Mouse (Mus musculus): ENCODE measurements around the gene Dnajc15. TPM values are rescaled to one million over a fixed set of nuclear protein-coding genes. Genes with fewer than 3 reads are reported as not detected.

The Dnajc15 gene
- polyA plus RNA-seq, 1 experiment from 2014 or later: 131 TPM

GRCm38 (mm10) chr14:77811466-77811865 lies 63.5 kb downstream of the Dnajc15 start:
- H3K4me1 ChIP-seq (ENCODE audit: insufficient read depth, low read length): peaks cover 8% of the 10 kb centered on the region
- no peaks in the 10 kb centered on the region for H3K27me3 ChIP-seq (ENCODE audit: insufficient read depth, low read length)
- H3K4me2 ChIP-seq (replicated peaks; ENCODE audit: low read depth, low read length): no peak overlapping the region
- H3K4me3 ChIP-seq (ENCODE audit: low read length): no peak overlapping the region
- no peak overlapping the region for H3K27ac ChIP-seq (ENCODE audit: low read length)
- H3K9ac ChIP-seq (replicated peaks; ENCODE audit: low read length): no peak overlapping the region
- no peaks in the 10 kb centered on the region for H3K36me3 ChIP-seq (ENCODE audit: insufficient read depth, low read length)
- 91% methylated on average over 5 of the region's 5 CpGs for WGBS
- ATAC-seq (ENCODE audit: low FRiP score, low TSS enrichment): no peak
- no peaks in the 10 kb centered on the region for H3K9me3 ChIP-seq (ENCODE audit: low read length)

DNA sequence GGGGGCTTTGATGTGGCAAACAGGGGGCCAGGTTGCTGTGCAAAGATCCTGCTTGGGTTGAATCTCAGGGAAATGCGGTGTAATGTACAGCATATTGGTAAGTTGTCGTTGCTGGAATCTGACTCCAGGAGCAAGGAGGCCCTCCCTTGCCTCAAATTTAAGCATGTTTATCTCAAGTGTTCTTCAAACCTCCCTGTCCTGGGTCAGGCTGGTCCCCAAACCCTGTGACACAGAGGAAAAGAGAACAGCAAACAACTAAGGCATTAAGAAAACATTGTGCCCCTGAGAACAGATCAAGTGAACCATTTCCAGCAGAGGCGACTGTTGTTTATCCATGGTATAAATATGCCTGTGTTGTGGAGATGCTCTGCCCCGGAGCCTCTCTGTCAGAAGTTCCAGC lies 67.1 kb downstream of the Dnajc15 start:
- H3K36me3 ChIP-seq (ENCODE audit: insufficient read depth, low read length): no peaks in the 10 kb centered on the region
- H3K4me3 ChIP-seq (ENCODE audit: low read length): no peak overlapping the region
- no peak overlapping the region for H3K9ac ChIP-seq (replicated peaks; ENCODE audit: low read length)
- no peak overlapping the region for H3K4me2 ChIP-seq (replicated peaks; ENCODE audit: low read depth, low read length)
- no peaks in the 10 kb centered on the region for H3K4me1 ChIP-seq (ENCODE audit: insufficient read depth, low read length)
- ATAC-seq (ENCODE audit: low FRiP score, low TSS enrichment): no peak
- H3K27me3 ChIP-seq (ENCODE audit: insufficient read depth, low read length): no peaks in the 10 kb centered on the region
- H3K9me3 ChIP-seq (ENCODE audit: low read length): no peaks in the 10 kb centered on the region
- WGBS: 68% methylated on average over 4 of the region's 4 CpGs
- H3K27ac ChIP-seq (ENCODE audit: low read length): no peak overlapping the region

DNA sequence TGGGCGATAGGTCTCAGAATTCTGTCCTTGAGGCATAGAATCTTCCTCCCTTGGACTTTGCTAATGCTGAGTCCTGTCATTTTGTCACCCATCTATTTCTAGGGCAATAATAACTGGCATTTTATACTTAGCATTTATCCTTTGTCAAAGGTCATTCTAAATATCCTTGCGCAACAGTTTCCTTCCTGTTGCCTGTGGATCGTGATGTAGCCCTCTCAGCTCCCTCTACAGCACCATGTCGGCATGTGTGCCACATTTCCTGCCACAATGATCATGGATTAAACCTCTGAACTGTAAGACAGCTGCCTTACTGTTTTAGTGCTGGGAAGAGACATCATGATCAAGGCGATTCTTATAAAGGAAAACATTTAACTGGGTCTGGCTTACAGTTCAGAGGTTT lies 68.6 kb downstream of the Dnajc15 start:
- WGBS: 80% methylated on average over 5 of the region's 5 CpGs
- ATAC-seq (ENCODE audit: low FRiP score, low TSS enrichment): no peak

GRCm38 (mm10) chr14:77802268-77802630 lies 72.7 kb downstream of the Dnajc15 start:
- no peak for ATAC-seq (ENCODE audit: low FRiP score, low TSS enrichment)
- H3K9me3 ChIP-seq (ENCODE audit: low read length): no peaks in the 10 kb centered on the region
- H3K9ac ChIP-seq (replicated peaks; ENCODE audit: low read length): no peak overlapping the region
- no peaks in the 10 kb centered on the region for H3K4me1 ChIP-seq (ENCODE audit: insufficient read depth, low read length)
- WGBS: 66% methylated on average over 5 of the region's 5 CpGs
- no peak overlapping the region for H3K4me3 ChIP-seq (ENCODE audit: low read length)
- H3K27me3 ChIP-seq (ENCODE audit: insufficient read depth, low read length): no peaks in the 10 kb centered on the region
- H3K36me3 ChIP-seq (ENCODE audit: insufficient read depth, low read length): no peaks in the 10 kb centered on the region
- H3K4me2 ChIP-seq (replicated peaks; ENCODE audit: low read depth, low read length): no peak overlapping the region
- no peak overlapping the region for H3K27ac ChIP-seq (ENCODE audit: low read length)

More for the DNA sequence above, 68.6 kb downstream of the Dnajc15 start:
- Histone ChIP-seq H3K27ac (ENCODE audit: low read length) (no peak overlapping the region), H3K9me3 (ENCODE audit: low read length) (no peaks in the 10 kb centered on the region), H3K4me1 (ENCODE audit: insufficient read depth, low read length) (no peaks in the 10 kb centered on the region), H3K36me3 (ENCODE audit: insufficient read depth, low read length) (no peaks in the 10 kb centered on the region), H3K4me3 (ENCODE audit: low read length) (no peak overlapping the region), H3K4me2 (replicated peaks; ENCODE audit: low read depth, low read length) (no peak overlapping the region), H3K9ac (replicated peaks; ENCODE audit: low read length) (no peak overlapping the region), H3K27me3 (ENCODE audit: insufficient read depth, low read length) (no peaks in the 10 kb centered on the region)

- WGBS: 76% methylated on average over 17 of the region's 17 CpGs
- Histone ChIP-seq H3K4me3 (ENCODE audit: low read length) (no peak overlapping the region), H3K36me3 (ENCODE audit: insufficient read depth, low read length) (no peaks in the 10 kb centered on the region), H3K9ac (replicated peaks; ENCODE audit: low read length) (no peak overlapping the region), H3K9me3 (ENCODE audit: low read length) (no peaks in the 10 kb centered on the region), H3K27ac (ENCODE audit: low read length) (no peak overlapping the region), H3K4me2 (replicated peaks; ENCODE audit: low read depth, low read length) (no peak overlapping the region), H3K27me3 (ENCODE audit: insufficient read depth, low read length) (no peaks in the 10 kb centered on the region), H3K4me1 (ENCODE audit: insufficient read depth, low read length) (no peaks in the 10 kb centered on the region)
- ATAC-seq (ENCODE audit: low FRiP score, low TSS enrichment): no peak
Observed at GRCm38 (mm10) chr14:77801571-77802267, 73.2 kb downstream of the Dnajc15 start.

- Histone ChIP-seq H3K36me3 (ENCODE audit: insufficient read depth, low read length) (no peaks in the 10 kb centered on the region), H3K9me3 (ENCODE audit: low read length) (no peaks in the 10 kb centered on the region), H3K4me3 (ENCODE audit: low read length) (no peak overlapping the region), H3K4me1 (ENCODE audit: insufficient read depth, low read length) (no peaks in the 10 kb centered on the region), H3K27me3 (ENCODE audit: insufficient read depth, low read length) (no peaks in the 10 kb centered on the region), H3K4me2 (replicated peaks; ENCODE audit: low read depth, low read length) (no peak overlapping the region), H3K27ac (ENCODE audit: low read length) (no peak overlapping the region), H3K9ac (replicated peaks; ENCODE audit: low read length) (no peak overlapping the region)
- ATAC-seq (ENCODE audit: low FRiP score, low TSS enrichment): no peak
- 82% methylated on average over 4 of the region's 4 CpGs for WGBS
Observed at GRCm38 (mm10) chr14:77796506-77796905, 78.4 kb downstream of the Dnajc15 start.

DNA sequence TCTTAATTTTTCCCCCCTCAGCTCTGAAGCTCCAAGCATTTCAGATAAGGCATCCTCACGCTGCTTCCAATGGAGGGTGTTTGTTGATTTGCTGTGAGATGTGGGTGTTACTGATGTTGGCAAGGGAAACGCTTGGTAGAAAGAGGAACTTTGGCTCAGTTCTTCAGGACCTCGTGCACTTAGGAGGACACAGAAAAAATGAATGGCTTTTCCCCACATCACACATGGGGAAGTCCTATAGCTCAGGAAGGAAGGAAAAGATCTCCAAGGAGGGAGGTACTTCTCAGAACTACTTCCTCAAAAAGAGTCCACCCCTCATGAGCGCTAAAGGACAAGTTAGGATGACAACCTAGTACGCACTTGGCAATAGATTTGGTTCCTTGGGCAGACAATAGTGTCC lies 79.7 kb downstream of the Dnajc15 start:
- no peaks in the 10 kb centered on the region for H3K4me1 ChIP-seq (ENCODE audit: insufficient read depth, low read length)
- no peak overlapping the region for H3K4me3 ChIP-seq (ENCODE audit: low read length)
- H3K27ac ChIP-seq (ENCODE audit: low read length): no peak overlapping the region
- no peaks in the 10 kb centered on the region for H3K27me3 ChIP-seq (ENCODE audit: insufficient read depth, low read length)
- H3K9ac ChIP-seq (replicated peaks; ENCODE audit: low read length): no peak overlapping the region
- WGBS: 88% methylated on average over 5 of the region's 5 CpGs
- no peaks in the 10 kb centered on the region for H3K36me3 ChIP-seq (ENCODE audit: insufficient read depth, low read length)
- H3K4me2 ChIP-seq (replicated peaks; ENCODE audit: low read depth, low read length): no peak overlapping the region
- no peak for ATAC-seq (ENCODE audit: low FRiP score, low TSS enrichment)
- no peaks in the 10 kb centered on the region for H3K9me3 ChIP-seq (ENCODE audit: low read length)

- Histone ChIP-seq H3K9ac (replicated peaks; ENCODE audit: low read length) (no peak overlapping the region), H3K36me3 (ENCODE audit: insufficient read depth, low read length) (no peaks in the 10 kb centered on the region), H3K4me1 (ENCODE audit: insufficient read depth, low read length) (no peaks in the 10 kb centered on the region), H3K4me2 (replicated peaks; ENCODE audit: low read depth, low read length) (no peak overlapping the region), H3K9me3 (ENCODE audit: low read length) (no peaks in the 10 kb centered on the region), H3K27ac (ENCODE audit: low read length) (no peak overlapping the region), H3K4me3 (ENCODE audit: low read length) (no peak overlapping the region), H3K27me3 (ENCODE audit: insufficient read depth, low read length) (no peaks in the 10 kb centered on the region)
- 37% methylated on average over 7 of the region's 7 CpGs for WGBS
- ATAC-seq (ENCODE audit: low FRiP score, low TSS enrichment): no peak
Observed at GRCm38 (mm10) chr14:77794285-77794949, 80.5 kb downstream of the Dnajc15 start.

DNA sequence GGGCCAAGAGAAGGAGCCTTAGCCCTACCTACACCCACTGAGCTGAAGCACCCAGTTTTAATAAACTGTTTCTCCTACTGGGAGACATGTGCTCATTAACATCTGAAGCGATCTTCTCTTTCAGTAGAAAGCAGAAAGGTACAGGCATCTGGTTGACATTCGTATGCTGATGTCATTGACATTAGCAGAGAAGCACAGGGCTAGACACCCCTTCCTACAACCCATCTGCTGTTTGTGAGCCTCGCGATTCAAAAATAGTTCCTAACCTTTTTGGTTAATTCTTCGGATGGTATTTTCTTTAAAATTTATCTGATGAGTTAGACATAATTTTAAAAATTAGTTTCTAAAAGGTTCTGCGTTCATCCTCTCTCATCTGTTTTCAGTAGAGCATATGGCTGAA lies 81.9 kb downstream of the Dnajc15 start:
- Histone ChIP-seq H3K4me2 (replicated peaks; ENCODE audit: low read depth, low read length) (no peak overlapping the region), H3K36me3 (ENCODE audit: insufficient read depth, low read length) (no peaks in the 10 kb centered on the region), H3K27me3 (ENCODE audit: insufficient read depth, low read length) (no peaks in the 10 kb centered on the region), H3K4me1 (ENCODE audit: insufficient read depth, low read length) (no peaks in the 10 kb centered on the region), H3K4me3 (ENCODE audit: low read length) (no peak overlapping the region), H3K27ac (ENCODE audit: low read length) (no peak overlapping the region), H3K9ac (replicated peaks; ENCODE audit: low read length) (no peak overlapping the region), H3K9me3 (ENCODE audit: low read length) (no peaks in the 10 kb centered on the region)
- ATAC-seq (ENCODE audit: low FRiP score, low TSS enrichment): no peak
- 94% methylated on average over 6 of the region's 6 CpGs for WGBS

- no peaks in the 10 kb centered on the region for H3K4me1 ChIP-seq (ENCODE audit: insufficient read depth, low read length)
- no peaks in the 10 kb centered on the region for H3K9me3 ChIP-seq (ENCODE audit: low read length)
- H3K4me3 ChIP-seq (ENCODE audit: low read length): no peak overlapping the region
- no peak overlapping the region for H3K9ac ChIP-seq (replicated peaks; ENCODE audit: low read length)
- H3K36me3 ChIP-seq (ENCODE audit: insufficient read depth, low read length): no peaks in the 10 kb centered on the region
- H3K27me3 ChIP-seq (ENCODE audit: insufficient read depth, low read length): no peaks in the 10 kb centered on the region
- no peak for ATAC-seq (ENCODE audit: low FRiP score, low TSS enrichment)
- H3K4me2 ChIP-seq (replicated peaks; ENCODE audit: low read depth, low read length): no peak overlapping the region
- no peak overlapping the region for H3K27ac ChIP-seq (ENCODE audit: low read length)
Observed at GRCm38 (mm10) chr14:77783217-77783616, 91.7 kb downstream of the Dnajc15 start.
